Mouse (Mus musculus) c-Kit-negative CD71-positive TER-119-positive erythroid progenitor cells, embryonic 14.5 days (primary cell): ENCODE measurements around the gene Grrp1.
A peak's percentile ranks its signal among the peaks of the same experiment; 100 is the strongest.
"Not testable (repeated sequence)": the region's sequence is repeated elsewhere in the genome, so short reads cannot be mapped to it uniquely, and the experiment has no call there.

ENCODE experiments used
- DNase-seq: peaks from one replicate; pipeline ENCODE4 v3.0.0-alpha.2; 2013; ENCODE audit warnings: low read depth, low spot score

Grrp1 gene

DNA sequence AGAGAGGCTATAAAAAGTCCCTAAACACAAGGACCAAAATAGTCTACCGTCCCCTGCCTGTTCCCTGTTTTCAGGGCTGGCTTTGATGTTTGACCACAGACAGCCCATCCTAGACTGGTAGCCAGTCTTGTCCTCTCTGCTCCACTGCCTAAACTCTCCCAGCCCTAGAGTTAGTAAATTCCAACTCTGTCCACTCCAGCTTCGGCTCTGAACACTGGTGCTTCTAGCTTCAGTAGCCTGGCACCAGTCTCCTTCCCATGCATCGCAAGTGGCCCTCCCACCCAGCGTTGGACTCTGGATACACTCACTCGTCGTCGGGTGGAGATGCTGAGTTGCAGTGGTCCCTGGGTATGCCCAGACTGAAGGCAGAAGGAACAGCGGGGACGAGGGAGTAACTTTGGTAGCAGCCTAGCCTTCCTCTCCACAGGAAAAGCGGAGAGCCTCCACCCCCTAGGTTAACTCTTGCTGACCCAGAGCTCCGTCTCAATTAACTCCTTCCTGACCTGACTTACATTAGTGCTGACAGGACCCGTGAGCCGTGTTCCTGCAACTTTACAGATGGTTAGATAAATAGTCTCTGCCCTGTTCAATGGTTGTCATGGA lies at the start of gene Grrp1:
Gene Grrp1 (minus strand): TSS at position 385 of the 603 bp plus-strand sequence.
- DNase-seq: no peak

DNA sequence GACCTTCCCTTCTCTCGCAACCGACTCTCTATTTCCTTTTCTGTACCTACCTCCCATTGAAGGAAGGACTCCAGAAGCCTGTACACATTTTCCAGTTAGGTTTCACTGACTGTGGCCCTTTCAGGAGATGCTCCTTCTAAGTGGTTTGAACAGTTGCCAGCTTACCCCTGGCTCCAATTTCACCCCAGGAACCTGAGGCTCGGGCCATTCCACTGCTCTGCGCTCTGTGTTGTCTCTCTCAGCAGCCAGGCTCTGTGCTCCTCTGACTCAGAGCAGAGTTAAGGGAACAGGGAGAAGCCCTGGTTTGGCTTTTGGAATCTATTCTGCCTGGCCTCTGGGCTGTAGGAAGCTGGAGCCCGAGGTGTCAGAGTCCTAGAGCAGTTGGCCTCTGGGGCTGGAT lies 48.2 kb upstream of the Grrp1 start:
- DNase-seq: no peak

DNA sequence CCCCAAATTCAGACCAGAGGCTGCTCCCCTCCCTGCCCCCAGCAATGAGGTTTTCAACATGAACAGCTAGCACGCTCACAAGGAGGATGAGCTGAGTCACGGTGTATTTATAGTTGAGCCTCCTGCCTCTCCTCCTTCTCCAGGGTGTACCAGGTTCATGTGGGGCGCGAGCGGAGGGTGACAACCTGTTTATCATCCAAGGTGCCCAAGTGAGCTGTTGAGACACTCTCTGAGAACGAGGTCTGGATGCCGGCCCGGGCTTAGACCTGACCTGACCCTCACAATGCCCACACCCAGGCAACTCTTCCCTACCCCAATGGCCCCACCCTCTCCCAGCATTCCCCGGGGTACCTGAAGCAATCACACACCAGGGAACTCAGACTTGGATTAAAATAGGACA lies 46.4 kb upstream of the Grrp1 start:
- no peak for DNase-seq

- DNase-seq: no peak
Measured at GRCm38 (mm10) chr4:134299498-134299810, 45.5 kb upstream of the Grrp1 start.

GRCm38 (mm10) chr4:134298626-134299497 lies 45.0 kb upstream of the Grrp1 start:
- no peak for DNase-seq

DNA sequence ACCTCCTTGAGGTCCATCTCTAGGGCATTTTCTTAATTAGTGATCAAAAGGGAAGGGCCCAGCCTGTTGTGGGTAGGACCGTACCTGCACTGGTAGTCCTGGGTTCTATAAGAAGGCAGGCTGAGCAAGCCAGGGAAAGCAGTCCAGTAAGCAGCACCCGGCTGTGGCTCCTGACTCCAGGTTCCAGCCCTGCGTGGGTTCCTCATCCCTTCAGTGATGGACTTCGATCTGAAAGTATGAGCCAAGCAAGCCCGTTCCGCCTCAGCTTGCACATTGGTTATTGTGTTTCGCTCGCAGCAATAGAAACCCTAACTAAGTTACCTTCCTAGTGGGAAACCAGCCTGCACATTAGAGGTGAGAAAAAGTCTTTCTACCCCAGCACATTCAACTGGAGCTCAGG lies 43.5 kb upstream of the Grrp1 start:
- DNase-seq: no peak

GRCm38 (mm10) chr4:134296523-134296922 lies 42.6 kb upstream of the Grrp1 start:
- no peak for DNase-seq

GRCm38 (mm10) chr4:134296096-134296495 lies 42.2 kb upstream of the Grrp1 start:
- not testable (repeated sequence) for DNase-seq

GRCm38 (mm10) chr4:134293692-134294163 lies 39.8 kb upstream of the Grrp1 start:
- DNase-seq: no peak

DNA sequence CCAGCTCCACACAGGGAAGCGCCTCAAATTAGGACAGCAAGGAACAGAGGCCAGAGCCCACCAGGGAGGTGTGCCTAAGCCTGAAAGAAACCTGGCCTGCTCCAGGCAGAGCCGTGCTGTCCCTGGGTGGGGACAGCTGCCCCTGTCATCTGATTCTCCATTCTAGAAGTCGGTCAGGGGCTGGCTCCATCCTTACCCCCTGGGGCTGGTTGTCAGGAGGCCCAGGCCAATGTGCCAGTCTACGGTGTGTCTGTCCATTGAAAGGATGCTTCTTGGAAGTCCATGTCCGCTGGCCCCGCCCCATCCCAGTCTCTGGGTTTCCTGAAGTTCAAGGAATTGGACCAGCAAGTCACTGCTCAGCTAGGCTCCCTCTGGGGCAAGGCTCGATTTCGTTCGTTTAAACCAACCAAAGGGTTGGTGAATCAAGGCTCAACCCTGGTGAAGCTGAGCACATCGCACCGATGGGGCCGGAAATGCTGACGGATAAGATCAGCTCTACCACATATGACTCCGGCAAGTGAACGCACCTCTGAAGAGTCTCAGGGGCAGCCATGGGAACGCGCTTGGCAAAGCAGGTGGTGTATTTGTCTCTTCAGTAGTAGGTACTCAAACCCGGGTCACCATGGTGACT lies 39.3 kb upstream of the Grrp1 start:
- no peak for DNase-seq

DNA sequence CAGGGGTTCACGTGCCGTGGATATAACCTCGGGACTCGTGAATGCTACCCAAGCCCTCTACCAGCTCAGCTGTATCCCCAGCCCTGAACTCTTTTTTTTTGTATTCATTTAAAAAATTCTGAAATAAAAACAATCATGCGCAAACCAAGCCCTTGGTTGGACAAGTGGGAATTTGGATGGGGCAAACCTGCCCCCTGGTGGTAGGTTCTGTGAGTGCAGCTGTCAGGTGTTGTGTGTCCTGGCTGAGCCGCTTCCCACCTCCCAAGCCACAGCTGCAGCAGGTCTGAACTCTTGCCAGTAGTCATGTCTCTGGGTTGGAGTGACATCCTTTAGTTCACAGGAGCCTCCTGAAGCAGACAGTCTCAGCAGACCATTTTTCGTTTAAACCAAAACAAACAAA lies 38.2 kb upstream of the Grrp1 start:
- DNase-seq: peak; percentile 66

DNA sequence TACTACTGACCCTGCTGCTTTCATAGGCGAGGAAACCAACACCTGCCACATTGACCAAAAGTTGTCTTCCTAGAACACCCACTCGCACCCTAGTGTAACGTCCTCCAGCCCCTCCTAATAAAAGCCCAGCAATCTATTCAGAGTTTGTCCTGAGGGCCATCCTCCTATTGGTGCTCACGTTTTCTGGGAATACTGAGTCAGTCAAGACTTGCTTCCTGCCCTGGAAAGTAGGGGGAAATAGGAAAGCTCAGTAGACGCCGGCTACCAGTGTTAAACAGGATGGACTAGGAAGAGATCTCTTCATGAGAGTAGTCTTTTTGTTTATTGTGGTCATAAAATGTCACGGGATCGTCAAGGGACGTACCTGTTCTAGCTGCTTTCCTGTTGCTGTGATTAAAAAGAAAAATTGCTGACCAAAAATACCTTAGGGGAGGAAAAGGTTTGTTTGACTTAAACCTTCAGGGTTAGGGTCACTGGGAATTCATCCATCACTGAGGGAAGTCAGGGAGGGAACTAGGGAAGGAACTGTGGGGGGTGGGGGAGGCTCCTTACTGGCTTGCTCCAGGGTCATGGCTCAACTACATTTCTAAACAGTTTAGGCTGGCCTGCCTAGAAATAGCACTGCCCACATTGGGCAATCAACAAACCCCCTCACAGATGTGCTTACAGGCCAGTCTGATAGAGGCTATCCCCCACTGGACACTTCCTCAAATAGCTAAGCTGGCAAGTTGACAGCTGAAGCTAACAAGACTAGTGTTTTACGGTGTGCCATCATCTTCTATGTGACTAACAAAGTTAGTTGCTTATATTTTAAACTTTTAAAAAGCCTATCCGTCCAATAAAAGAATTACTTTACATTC lies 34.7 kb upstream of the Grrp1 start:
- no peak for DNase-seq

DNA sequence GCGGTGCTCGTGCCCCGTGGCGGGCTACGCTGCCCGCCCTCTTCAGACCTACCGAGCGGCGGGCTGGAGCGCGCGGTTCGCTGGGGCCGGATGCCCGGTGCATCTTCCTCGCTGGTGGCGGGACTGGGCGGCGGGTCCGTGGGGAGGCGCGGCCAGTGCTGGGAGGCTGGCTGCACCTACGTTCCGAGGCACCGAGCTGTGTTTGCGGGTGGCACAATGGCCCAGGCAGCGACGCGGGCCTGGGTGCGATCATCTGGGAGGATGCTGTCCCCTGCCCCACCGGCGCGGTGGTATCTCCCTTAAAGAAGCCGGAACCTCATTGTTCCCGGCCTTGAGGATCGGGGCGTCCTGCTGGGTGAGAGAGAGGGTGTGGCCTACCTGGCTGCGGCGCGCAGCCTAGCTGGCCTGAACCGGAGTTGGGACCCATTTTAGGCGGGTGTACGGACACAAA lies 33.7 kb upstream of the Grrp1 start, which contains the start of gene Pdik1l:
Gene Pdik1l (minus strand): TSS at position 321 of the 451 bp plus-strand sequence.
- peak; percentile 60 for DNase-seq

DNA sequence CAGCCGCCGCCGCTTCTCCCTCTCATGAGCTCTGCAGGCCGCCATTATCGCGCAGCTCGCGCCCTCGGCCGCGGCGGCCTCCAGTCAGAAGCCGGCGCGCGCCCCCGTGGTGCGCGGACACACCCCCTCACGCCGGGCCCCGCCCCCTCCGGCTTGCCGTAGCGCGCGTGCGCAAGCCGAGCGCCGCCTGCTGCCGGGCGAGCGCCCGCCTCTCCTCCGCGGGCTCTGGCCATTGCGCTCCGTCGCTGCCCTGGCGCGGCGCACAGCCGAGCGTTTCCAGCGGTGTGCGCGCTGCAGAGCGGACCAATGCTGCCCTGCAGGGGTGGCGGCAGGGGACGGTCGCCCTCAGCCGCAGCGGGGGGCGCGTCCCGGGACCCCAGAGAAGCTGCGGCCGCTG lies 33.3 kb upstream of the Grrp1 start:
- DNase-seq: peak; percentile 83

DNA sequence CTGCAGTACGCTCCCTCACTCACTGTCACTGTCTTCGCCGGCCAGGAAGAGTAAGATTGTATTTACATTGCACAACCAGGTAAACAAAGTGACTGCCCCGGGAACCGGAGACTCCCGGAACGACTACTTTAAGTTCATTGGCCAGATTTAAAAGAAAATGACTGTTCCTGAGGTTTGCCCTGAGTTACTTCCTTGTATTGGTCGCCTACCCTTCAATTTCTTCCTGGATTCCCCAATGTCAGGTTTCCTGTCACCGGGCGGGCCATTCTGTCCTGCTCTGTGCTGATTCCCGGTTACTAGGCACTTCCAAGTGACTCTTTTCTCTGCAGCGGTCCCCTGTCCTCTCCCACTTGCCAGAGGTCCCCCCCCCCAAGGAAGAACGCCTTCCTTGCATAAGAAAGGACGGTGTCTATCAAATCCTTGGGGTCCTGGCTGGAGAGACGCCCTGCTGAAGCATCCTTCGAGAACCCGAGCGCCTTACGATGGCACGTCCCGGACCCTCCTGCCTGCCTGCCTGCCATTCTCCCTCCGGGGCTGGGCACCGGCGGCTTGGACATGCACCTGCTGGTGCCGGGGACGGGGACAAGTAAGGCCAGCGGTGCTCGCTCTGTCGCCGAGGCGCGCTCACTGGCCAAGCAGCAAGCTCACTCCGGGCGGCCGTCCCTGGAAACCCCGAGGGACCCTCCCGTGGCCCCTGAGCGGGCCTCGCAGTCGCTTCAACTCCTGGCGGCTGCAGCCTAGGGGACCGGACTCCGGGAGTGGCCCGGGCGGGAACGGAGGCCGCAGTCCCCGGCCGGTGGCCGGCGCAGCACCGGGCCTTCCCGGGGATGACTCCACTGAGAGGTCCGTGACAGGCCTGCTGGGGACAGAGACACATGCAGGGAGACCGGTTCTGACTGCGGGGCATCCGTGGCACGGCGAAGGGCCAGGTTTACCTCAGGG lies 32.6 kb upstream of the Grrp1 start:
- DNase-seq: no peak

DNA sequence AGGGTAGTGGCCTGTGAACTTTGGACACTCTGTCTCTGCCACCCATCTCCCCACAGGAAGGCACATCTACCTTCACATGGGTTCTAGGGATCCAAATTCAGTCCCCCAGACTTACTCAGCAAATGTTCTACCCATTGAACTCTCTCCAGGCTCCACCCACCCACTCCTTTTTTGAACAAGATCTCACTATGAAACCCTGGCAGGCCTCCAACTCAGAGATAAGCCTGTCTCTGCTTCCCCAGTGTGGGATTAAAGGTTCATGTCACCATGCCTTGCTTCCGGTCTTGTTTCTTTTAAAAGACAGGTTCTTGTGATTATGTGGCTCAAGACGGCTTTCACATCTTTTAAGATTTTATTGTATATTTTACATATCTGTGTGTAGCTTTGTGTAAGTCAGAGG lies 31.0 kb upstream of the Grrp1 start:
- DNase-seq: peak; percentile 66

GRCm38 (mm10) chr4:134273417-134274345 lies 19.8 kb upstream of the Grrp1 start:
- peak; percentile 82 for DNase-seq

GRCm38 (mm10) chr4:134272731-134273416 lies 19.0 kb upstream of the Grrp1 start:
- no peak for DNase-seq

DNA sequence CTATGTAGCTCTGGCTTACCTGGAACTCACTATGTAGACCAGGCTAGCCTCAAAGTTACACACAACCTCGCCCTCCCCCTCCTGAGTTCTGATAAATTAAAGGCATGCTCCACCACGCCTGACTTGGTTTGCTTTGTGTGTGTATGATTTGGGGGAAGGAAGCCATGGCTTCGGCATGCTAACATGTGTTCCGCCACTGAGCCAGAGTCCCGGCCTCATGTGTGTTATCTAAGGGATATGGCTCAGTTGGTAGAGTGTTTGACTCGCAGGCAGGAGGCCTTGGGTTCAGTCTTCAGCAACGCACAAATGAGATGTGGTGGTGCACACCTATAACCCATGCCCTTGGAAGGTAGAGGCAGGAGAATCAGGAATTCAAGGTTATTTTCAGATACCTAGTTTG lies 18.1 kb upstream of the Grrp1 start:
- no peak for DNase-seq
